Mouse (Mus musculus) kidney, postnatal 4 days (tissue): ENCODE measurements around the gene Lrsam1.
"Not testable (repeated sequence)": the region's sequence is repeated elsewhere in the genome, so short reads cannot be mapped to it uniquely, and the experiment has no call there.

Experiments used
- DNase-seq, 2 experiments: peaks; one replicate each; pipeline ENCODE4 v3.0.0; 2021; ENCODE audit warnings: mixed read lengths in 2 of 2

The Lrsam1 gene

DNA sequence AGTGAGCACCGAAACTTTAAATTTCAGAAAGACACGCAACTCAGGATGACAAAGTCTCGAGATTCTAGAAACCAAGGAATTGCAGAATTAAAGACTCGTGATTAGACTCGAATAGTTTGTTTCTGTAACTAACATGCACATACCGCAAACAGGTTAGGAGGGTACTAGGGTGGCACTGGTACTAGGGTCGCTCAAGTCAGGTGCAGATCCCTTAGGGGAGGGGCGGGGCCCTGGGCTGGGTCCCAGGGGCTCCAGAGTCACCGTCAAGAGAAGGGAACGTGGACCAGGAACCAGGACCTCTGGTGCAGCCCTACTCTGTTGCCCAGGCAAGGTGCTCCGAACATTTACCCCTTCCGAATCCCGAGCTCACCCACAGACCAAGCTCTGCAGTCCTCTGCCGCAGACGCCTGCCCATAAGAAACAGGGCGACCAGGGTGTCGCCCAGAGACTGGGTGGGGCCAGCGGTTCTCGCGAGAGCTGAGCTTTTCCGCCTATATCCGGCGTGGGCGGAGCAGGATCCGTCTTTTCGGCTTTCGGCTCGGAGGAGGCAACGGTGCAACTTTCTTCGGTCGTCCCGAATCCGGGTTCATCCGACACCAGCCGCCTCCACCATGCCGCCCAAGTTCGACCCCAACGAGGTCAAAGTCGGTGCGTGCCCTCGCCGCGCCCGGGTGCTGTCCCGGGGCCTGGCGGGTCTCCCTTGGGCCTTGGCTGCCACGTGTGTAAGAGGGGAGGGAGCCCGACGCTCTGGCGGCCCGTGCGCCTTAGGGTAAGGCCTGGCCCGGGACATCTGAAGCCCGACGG, at the start of gene Lrsam1, which contains the start of gene Rpl12:
Lrsam1 (minus strand) TSS at position 423 of the 804 bp plus-strand sequence.
Rpl12 (plus strand) TSS at position 368 of the 804 bp plus-strand sequence.
- DNase-seq, result peak; percentile 98

DNA sequence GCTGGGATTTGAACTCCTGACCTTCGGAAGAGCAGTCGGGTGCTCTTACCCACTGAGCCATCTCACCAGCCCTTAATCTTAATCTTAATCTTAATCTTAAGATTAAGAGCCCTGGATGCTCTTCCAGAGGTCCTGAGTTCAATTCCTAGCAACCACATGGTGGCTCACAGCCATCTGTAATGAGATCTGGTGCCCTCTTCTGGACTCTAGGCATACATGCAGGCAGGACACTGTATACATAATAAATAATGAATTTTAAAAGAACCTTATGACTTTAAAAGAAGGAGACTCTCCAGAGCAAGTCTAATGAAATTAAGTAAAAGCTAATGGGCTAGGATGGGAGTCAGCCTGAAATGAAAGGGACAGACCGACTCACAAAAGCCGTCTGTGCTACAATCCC, 47.6 kb upstream of the Lrsam1 start:
- DNase-seq, result not testable (repeated sequence)

DNA sequence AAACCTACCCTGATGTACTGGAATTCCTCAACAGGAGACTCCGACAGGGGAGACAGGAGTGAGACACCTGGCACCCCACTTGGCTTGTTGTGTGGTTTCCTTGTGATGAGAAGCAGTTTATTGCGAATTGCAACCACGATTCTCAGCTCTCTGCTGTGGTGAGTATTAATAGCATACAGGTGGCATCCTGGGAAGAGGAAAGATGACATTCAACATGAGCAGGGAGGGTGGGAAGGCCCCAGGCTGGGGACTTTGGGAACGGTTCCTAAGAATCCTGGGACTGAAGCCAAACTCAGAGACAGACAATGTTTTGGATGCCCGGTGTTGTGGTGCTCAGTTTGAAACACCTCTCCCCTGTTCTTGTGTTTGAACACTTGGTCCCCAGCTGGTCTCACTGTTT, 43.6 kb upstream of the Lrsam1 start:
- DNase-seq, result no peak

DNA sequence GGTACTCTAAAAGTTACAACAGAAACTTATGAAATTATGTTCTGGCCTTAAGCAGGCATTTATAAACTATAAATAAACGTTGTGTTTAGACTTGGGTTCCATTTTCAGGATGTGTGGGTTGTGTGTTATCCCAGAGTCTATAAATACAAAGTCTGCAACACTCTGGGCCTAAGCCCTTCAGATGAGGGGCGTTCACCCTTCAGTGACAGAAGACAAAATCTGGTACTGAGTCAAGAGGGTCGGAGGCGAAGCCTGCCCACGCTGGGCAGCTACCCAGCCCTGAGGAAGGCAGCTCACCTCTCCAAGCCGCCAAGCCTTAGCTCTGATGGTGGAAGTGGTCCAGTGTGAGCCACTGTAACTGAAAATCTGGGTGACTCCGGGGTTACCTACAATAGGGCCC, 40.7 kb upstream of the Lrsam1 start:
- no peak for DNase-seq

DNA sequence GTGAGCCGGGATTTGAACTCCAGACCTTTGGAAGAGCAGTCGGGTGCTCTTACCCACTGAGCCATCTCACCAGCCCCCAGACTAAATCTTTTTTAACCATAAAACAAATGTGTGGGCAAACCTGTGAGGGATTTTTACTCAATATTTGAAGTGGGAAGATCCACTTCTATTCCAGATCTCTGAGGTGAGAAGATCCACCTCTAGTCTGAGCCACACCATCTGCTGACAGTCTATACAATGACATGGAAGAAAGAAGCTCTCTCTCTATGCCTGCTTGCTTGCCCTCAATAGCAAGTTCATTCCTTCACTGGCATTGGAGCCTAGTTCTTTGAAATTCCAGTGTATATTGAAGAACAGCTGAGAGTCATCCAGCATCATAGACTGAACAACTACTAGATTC, 38.3 kb upstream of the Lrsam1 start:
- no peak for DNase-seq

DNA sequence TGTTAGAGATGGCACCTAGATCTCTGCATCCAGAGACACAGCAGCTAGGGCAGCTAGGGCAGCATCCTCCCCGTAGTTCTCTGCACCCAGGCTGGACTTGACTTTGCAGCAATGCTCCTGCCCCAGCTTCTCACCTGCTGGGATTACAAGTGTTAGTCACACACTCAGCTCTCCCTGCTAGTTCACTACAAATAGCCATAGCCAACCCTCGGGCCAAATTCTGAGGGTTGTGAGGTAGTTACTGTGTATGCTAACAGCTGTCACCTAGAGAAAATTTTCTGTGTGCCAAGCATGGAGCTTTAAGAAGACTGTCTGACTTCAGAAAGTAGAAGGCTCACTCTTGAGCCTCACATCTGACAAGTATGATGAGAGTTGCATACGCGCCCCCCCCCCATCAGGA, 36.4 kb upstream of the Lrsam1 start:
- DNase-seq, result no peak

DNA sequence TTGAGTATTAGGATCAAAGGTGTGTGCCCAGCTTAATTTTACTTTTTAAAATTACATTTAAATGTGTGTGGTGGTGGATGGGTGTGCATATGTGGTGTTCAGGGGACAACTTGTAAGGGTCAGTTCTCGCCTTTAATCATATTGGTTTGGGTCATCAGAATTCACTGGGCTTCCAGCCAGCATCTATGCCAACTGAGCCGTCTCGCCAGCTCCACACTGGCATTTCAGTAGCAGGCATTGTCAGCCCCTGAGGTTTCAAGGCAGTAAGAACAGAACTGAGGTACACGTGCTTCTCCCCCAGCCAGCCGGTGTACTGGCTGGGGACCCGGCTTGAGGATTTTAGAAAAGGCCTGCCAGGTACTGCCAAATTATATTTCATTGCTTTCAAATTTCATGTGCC, 35.7 kb upstream of the Lrsam1 start:
- no peak for DNase-seq

DNA sequence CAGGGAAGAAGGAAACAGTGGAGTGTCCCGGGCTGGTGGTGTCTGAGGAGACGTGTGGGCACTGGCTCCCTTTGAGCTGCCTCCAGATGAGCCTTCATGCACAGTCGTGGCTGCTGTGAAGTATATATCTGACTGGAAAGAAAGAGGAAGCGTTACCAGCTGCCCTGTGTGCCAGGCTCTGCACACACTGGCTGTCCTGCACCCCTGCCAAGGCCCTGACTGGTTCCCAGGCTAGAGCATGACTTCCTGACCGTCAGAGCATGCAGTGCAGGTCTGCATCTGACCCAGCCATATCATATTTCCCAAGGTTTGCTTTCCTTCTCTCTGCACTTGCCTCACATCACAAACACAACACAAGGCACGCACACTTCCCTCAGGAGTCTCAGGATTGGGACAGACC, 30.7 kb upstream of the Lrsam1 start:
- DNase-seq, result peak in 1 of 2 experiments; percentile 27

DNA sequence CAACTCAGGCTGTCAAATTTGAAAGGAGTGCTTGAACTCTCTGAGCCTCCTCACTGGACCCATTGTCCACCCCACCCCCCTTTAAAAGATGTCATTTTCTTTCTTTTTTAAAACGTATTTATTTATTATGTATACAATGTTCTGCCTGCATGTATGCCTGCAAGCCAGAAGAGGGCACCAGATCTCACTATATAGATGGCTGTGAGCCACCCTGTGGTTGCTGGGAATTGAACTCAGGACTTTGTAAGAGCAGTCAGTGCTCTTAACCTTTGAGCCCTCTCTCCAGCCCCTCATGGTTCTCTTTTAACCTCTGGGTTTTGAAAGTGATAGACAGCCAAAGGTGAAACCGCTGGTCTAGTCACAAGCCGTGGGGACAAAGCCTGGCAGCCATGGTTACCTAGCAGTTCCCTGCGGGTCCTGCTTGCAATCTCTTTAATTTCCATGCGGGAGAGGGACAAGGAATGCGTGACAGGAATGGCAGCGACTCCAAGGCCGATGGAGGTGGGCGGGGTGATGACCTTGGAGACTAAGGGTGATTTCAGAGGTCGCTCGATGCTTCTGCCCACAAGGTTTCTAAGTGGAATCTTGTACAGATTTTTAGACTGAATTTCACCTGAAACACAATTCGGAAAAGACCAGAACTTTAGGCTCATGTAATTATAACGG, 28.9 kb upstream of the Lrsam1 start:
- DNase-seq, result no peak

DNA sequence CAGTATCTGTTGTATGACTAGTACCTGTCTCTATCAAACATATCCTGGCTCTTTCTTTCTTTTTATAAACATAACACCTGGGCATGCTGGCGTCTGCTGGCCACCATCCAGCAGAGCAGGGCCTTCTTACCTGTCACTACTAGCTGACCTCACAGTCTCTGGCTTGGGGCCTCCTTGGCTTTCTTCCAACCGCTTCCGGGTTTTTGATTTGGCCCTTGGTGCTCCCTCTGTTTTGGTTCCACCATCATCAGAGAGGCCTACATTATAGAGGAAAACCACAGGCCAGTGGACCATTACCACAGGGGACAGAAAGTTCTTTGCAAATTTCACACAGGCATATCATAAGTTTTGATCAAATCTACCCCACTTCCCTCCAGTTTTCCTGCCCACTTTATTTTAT, 28.0 kb upstream of the Lrsam1 start:
- peak in 1 of 2 experiments; percentile 20 for DNase-seq

DNA sequence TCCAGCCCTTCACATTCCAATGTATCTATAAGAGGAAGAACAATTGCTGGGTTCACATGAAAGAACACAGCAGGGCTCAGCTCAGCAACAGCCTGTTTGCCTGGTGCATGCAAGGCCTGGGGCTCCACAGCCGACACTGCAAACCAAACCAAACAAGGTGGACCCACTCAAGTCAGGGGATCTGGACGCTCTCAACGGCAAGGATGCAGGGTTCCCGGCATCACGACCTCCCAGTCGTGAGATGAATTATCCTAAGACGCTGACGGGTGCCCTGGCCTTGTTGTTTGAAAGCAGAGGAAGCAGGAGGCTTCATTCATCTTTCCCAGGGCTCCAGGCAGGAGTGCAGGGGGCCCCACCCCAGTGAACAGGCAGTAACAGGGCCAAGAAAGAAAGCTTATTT, 24.4 kb upstream of the Lrsam1 start:
- DNase-seq, result no peak

DNA sequence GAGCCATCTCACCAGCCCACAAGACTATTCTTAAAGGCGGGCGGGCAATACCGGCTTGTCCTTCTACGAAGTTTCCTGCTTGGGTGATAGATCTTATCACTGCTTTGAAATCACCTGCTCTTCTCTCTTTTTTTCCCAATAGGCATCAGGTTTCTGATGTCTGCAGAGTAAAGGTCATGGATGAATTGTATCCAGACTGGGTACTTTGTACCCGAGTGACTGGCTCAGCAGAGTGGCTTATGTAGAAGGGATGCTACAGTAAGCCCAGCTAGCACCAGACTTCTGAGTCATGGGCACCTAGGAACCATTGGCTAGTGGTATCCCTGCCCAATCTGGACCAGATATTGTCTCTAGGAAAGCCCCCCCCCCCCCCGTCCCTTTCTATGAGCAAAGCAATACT, 22.2 kb upstream of the Lrsam1 start:
- no peak for DNase-seq

DNA sequence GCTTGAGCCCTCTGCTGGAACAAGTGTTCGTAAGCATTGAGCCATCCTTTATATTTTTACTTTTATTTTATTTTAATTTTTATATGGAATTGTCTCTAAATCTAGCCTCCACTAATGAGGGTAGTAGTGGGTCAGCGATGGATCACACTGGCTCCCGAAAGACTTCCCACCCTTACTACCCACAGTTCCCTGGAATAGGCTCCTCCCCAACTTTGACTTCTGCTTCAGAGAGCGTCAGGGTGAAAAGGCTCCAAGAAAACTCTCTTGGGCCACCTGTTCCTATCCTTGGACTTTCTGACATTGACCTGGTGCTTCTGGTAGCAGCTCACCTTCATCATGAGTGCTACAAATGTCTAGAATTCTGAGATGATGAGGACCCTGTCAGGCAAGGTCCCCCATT, 21.3 kb upstream of the Lrsam1 start:
- DNase-seq, result peak in 1 of 2 experiments; percentile 30

DNA sequence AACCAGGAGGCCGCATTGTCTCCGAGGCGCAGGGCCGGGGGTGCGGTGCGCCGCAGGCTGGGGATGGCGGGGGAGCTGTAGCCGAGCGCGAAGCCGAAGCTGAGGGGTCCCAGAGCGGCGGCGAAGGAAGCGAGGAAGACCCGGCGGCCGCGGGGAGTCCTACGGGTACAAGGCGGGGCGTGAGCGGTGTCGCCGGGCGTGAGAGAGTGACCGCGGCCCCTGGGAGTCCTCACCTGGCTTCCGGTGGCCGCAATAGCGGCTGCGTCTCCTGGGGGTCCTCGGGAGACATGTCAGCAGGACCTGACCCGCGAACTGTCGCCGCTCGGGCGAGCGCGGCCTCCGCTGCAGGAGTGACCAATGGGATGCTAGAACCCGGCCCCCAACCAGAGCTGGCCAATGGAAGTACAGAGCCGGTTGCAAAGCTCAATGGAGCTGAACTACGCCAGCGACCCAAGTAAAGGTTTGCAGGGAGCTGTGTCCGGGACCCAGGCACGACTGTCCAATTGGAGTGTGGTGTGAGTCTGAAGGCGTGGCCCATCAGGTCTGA, 20.4 kb upstream of the Lrsam1 start, which contains the start of gene Slc2a8:
Slc2a8 (minus strand) TSS at position 359 of the 547 bp plus-strand sequence.
- peak; percentile 90 to 95 for DNase-seq

DNA sequence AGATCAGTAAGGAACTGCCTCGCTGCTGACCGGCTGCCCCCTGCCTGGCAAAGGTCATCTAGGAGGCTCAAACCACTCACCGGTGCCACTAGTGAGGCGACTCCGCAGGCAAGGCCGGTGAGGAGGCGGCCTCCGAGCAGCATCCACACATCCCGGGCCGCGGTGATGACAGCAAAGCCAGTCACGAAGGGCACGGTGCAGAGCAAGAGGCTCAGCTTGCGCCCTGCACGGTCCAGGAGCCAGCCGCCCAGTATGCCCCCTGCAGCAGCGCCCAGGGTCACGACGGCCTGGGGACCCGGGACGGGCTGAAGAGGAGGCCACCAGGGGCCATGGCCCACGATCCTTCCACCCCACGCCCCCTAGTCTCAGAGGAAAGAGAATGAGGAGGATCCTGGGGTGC, 19.9 kb upstream of the Lrsam1 start:
- DNase-seq, result peak; percentile 50 to 60

DNA sequence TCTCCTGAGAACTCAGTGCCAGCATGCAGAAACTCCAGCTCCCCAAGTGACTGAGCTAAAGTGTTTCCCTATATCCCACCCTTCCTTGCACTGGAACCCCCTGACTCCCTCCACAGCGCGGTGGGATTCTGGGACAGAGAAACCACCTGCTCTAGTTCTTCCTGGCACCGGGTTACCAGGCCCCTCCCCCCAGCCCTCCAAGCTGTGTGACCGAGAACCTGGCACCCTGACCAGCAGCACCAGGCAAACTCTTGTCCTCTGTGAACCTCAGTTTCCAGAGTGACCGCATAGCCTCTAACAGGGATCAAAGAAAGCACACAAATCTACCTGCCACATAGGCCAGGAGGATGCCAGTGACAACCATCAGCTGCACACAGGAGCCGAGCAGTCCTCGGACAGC, 18.3 kb upstream of the Lrsam1 start:
- DNase-seq, result no peak

DNA sequence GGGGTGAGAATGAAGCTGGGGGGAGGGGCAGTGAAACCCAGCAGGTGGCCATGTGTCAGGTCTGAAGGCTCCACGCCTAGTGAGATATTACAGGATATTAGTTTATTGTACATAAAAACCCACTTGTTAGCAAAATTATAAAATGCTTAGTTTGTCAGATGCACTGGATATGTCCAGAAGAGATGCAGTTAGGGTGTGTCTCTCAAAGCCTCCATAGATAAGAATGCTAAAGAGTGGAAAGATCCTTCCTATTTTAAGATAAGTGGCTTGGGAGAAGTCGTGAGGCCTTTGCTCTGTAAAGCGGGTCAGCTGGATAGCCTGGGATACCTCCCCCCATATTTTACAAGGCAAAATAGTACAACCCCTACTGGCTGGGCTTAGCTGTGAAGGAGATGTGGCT, 17.3 kb upstream of the Lrsam1 start:
- no peak for DNase-seq

DNA sequence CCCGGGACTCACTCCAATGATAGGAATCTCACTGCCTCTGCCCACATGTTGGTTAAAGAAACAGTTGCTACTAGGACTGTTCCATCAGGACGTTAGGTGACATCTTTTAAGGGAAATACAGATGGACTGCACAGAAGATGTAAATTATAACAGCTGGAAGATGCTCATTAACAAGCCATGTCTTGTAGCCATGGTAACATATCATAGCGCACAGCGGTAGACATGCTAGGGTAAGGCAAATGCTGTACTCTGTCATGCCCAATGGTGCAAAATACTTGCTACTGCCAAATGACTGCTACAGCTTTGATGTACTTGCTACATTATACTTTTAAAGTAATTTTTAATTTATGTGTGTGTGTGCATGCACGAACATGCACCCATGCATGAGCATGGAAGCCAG, 15.7 kb upstream of the Lrsam1 start:
- DNase-seq, result no peak

DNA sequence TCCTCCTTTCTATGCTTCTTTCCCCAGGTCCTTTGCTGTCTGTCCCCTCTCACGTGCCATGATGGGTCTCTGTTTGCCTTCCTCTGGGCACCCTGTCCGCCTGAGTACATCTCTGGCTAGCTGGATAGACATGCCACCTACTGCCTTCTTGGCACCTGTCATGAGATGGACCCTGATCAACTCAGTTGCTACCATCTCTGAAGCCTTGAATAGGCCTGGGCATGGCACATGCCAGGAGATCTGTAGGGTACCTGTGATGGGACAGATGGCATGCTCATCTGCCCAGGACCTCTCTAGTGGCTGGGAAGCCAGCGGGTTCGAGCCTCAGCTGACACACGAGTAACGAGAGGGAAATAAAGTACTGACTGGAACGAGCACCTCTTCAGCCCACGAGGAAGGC, 12.8 kb upstream of the Lrsam1 start:
- DNase-seq, result no peak

DNA sequence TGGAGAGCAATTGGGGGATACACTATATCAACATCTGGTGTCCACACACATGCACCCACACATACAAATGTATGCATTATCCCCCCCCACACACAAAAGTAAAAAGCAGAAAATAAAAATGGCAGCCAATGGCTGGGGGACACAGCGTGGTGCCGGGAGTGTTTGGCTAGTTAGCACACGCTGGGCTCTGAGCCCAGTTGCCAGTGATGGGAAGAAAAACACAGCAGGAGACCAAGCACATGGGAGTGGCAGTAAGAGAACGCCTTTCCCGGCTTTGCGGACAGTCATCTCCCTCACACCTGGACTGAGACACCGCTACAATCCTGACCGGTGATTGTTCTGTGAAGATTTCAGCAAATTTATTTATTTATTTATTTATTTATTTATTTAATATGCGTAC, 9.8 kb upstream of the Lrsam1 start:
- DNase-seq, result no peak

DNA sequence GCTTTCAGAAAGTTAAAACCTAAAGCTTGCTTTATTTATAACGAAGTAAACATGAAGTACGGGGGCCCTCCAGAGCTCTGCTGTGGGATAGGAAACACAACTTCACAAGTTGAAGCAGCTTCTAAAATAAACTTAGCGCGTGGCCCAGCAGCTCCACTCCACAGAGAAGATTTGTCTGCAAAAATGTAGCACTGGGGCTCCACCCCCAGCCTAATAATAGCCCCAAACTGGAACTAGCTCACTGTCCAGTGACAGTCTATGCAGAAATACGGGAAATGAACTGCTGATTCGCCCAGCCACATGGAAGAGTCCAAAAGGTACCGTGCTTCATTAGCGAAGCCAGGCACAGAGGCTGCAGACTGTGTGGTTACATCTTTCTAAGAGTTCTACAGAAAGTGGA, 7.9 kb upstream of the Lrsam1 start:
- DNase-seq, result no peak

DNA sequence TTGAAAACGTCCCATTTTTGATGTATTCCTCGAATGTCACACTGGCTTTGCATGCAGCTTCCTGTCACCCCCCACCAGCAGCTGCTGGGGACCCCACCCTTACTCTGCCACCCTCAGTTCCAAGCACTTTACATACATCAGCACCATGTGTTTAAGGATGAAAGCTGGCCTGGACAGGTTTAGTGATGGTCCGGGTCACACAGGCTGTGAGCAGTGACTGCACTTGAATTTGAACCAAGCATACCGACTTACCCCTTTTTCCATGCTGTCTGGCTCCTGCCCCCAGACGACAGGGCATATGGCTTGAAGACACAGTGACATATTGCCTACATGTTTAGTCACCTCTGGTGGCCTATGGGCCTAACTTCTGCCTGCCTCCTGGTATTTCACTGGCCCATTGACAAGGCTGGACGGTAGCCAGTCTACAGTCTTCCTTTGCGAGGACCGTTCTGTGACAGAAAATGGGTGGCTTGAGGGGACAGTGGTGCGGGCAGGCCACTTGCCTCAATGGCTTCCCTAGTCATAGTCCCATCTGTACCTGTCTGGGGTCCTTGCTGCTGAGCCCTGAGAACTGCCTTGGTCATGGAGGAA, 6.7 kb upstream of the Lrsam1 start:
- no peak for DNase-seq
